ENCODE assay signal across 14 mouse cellular contexts in genomic region chr4:25482933-25483620, GRCm38 (mm10).
DNase-seq lines count a peak whose midpoint lies in the region; ATAC-seq and TF ChIP-seq lines count a peak whose summit lies in the region.
"Had no signal": no experiment of that assay in that cellular context is flagged by ENCODE, and none has a peak within 500 bp of the region (broad histone marks: within the 10 kb centered on the region; RNA-seq: fewer than 3 reads in every experiment).

No protein-coding gene starts in this region.

- 38% methylated on average over 6 of the region's 6 CpGs for WGBS in forebrain, embryonic 12.5 days
- WGBS in forebrain, embryonic 10.5 days = 48% methylated on average over 6 of the region's 6 CpGs
- WGBS in midbrain, embryonic 14.5 days = 47% methylated on average over 6 of the region's 6 CpGs
- WGBS in midbrain, embryonic 11.5 days = 43% methylated on average over 6 of the region's 6 CpGs
- WGBS in olfactory bulb, adult 2 months = 25% methylated on average over 6 of the region's 6 CpGs

- no peak overlapping the region for H3K4me3 ChIP-seq in forebrain, embryonic 12.5 days (replicated peaks)
- H3K4me3 ChIP-seq in forebrain, embryonic 10.5 days = no peak overlapping the region
- no peak overlapping the region for H3K4me3 ChIP-seq in midbrain, embryonic 14.5 days (replicated peaks; ENCODE audit: low read depth, low read length)
- H3K4me3 ChIP-seq in midbrain, embryonic 11.5 days (ENCODE audit: low read depth, low read length) = no peak overlapping the region
- H3K4me3 ChIP-seq in olfactory bulb, adult 2 months (ENCODE audit: insufficient read depth, low read depth, low read length) = no peak overlapping the region
- H3K4me3 ChIP-seq: embryonic facial prominence, embryonic 12.5 days had no signal

- ATAC-seq in forebrain, embryonic 12.5 days (ENCODE audit: low FRiP score) = peak; percentile 53; the same call in 1 of the 2 replicates
- ATAC-seq in midbrain, embryonic 14.5 days (ENCODE audit: low FRiP score, low TSS enrichment) = no peak
- no peak for ATAC-seq in midbrain, embryonic 11.5 days (ENCODE audit: low FRiP score)
- ATAC-seq in frontal cortex, adult (ENCODE audit: low TSS enrichment) = no peak
- ATAC-seq: inflammation-experienced regulatory T-cells, adult 6 months had no signal

- DNase-seq in forebrain, embryonic 10.5 days (ENCODE audit: extremely low spot score, low spot score) = no peak
- peak; percentile 6 for DNase-seq in midbrain, embryonic 14.5 days
- DNase-seq in midbrain, embryonic 11.5 days (ENCODE audit: low spot score, missing footprints) = no peak
- DNase-seq in kidney, adult 8-10 months = peak; percentile 32 to 41
- DNase-seq in frontal cortex, postnatal 36 days (ENCODE audit: low spot score in 2 of 2) = no peak
- DNase-seq: gastrocnemius, postnatal 25 days; liver; lung, adult 2 months; thymus, postnatal 4 days had no signal

- no peaks in the 10 kb centered on the region for H3K9me3 ChIP-seq in forebrain, embryonic 12.5 days
- no peaks in the 10 kb centered on the region for H3K9me3 ChIP-seq in forebrain, embryonic 10.5 days
- no peaks in the 10 kb centered on the region for H3K9me3 ChIP-seq in midbrain, embryonic 14.5 days (ENCODE audit: control insufficient read depth, low read length)
- H3K9me3 ChIP-seq in midbrain, embryonic 11.5 days (ENCODE audit: control insufficient read depth, low read length) = no peaks in the 10 kb centered on the region
- H3K9me3 ChIP-seq: embryonic facial prominence, embryonic 12.5 days had no signal

- TF ChIP-seq CTCF in olfactory bulb, adult 2 months (IDR thresholded peaks at IDR 0.05; ENCODE audit: insufficient read depth, low read depth, low read length) = no peak

- no peaks in the 10 kb centered on the region for H3K27me3 ChIP-seq in forebrain, embryonic 12.5 days
- H3K27me3 ChIP-seq in forebrain, embryonic 10.5 days (ENCODE audit: poor library complexity, severe bottlenecking) = no peaks in the 10 kb centered on the region
- H3K27me3 ChIP-seq in midbrain, embryonic 14.5 days (ENCODE audit: control insufficient read depth, insufficient read depth, low read length) = no peaks in the 10 kb centered on the region
- H3K27me3 ChIP-seq in midbrain, embryonic 11.5 days (ENCODE audit: control insufficient read depth, insufficient read depth, low read length) = no peaks in the 10 kb centered on the region
- H3K27me3 ChIP-seq: embryonic facial prominence, embryonic 12.5 days had no signal

- H3K4me1 ChIP-seq in forebrain, embryonic 12.5 days = peaks cover 5% of the 10 kb centered on the region; the same call in 1 of the 2 replicates
- peaks cover 5% of the 10 kb centered on the region; the same call in 1 of the 2 replicates for H3K4me1 ChIP-seq in forebrain, embryonic 10.5 days
- no peaks in the 10 kb centered on the region for H3K4me1 ChIP-seq in midbrain, embryonic 14.5 days (ENCODE audit: control insufficient read depth, insufficient read depth, low read length)
- no peaks in the 10 kb centered on the region for H3K4me1 ChIP-seq in midbrain, embryonic 11.5 days (ENCODE audit: control insufficient read depth, insufficient read depth, low read length)
- H3K4me1 ChIP-seq in olfactory bulb, adult 2 months (ENCODE audit: control insufficient read depth, insufficient read depth, low read length) = peaks cover 3% of the 10 kb centered on the region; the same call in 1 of the 2 replicates
- H3K4me1 ChIP-seq: embryonic facial prominence, embryonic 12.5 days had no signal

- no peak overlapping the region for H3K4me2 ChIP-seq in forebrain, embryonic 12.5 days
- no peak overlapping the region for H3K4me2 ChIP-seq in midbrain, embryonic 14.5 days (ENCODE audit: low read length)
- H3K4me2 ChIP-seq in midbrain, embryonic 11.5 days = no peak overlapping the region
- H3K4me2 ChIP-seq: embryonic facial prominence, embryonic 12.5 days had no signal

- H3K36me3 ChIP-seq in forebrain, embryonic 12.5 days (replicated peaks) = no peaks in the 10 kb centered on the region
- no peaks in the 10 kb centered on the region for H3K36me3 ChIP-seq in forebrain, embryonic 10.5 days (replicated peaks)
- H3K36me3 ChIP-seq in midbrain, embryonic 14.5 days (ENCODE audit: control insufficient read depth, insufficient read depth, low read length) = no peaks in the 10 kb centered on the region
- H3K36me3 ChIP-seq in midbrain, embryonic 11.5 days (ENCODE audit: control insufficient read depth, insufficient read depth, low read length) = no peaks in the 10 kb centered on the region
- H3K36me3 ChIP-seq: embryonic facial prominence, embryonic 12.5 days had no signal

- no peak for TF ChIP-seq POLR2A in olfactory bulb, adult 2 months (IDR thresholded peaks at IDR 0.05; ENCODE audit: insufficient read depth, low read depth, low read length)

- H3K27ac ChIP-seq in forebrain, embryonic 12.5 days = peak overlapping the region; percentile 42; the same call in 1 of the 2 replicates
- no peak overlapping the region for H3K27ac ChIP-seq in forebrain, embryonic 10.5 days
- H3K27ac ChIP-seq in midbrain, embryonic 14.5 days (replicated peaks; ENCODE audit: low read depth, low read length) = no peak overlapping the region
- H3K27ac ChIP-seq in midbrain, embryonic 11.5 days (ENCODE audit: low read depth, low read length) = no peak overlapping the region
- 0 out of 2 replicates have a peak overlapping the region, but pooled peaks have one; percentile 26 for H3K27ac ChIP-seq in olfactory bulb, adult 2 months (ENCODE audit: insufficient read depth, low read depth, low read length)
- H3K27ac ChIP-seq: embryonic facial prominence, embryonic 12.5 days had no signal

- no peak overlapping the region for H3K9ac ChIP-seq in forebrain, embryonic 12.5 days
- H3K9ac ChIP-seq in midbrain, embryonic 14.5 days (replicated peaks; ENCODE audit: low read length) = no peak overlapping the region
- no peak overlapping the region for H3K9ac ChIP-seq in midbrain, embryonic 11.5 days (ENCODE audit: low read length)
- H3K9ac ChIP-seq: embryonic facial prominence, embryonic 12.5 days had no signal

Comparison
In these comparisons a context has a peak if more than half of its experiments do, and no peak if none do; other contexts are left out.
1. H3K27ac ChIP-seq: peak in forebrain, embryonic 12.5 days (single experiment) and olfactory bulb, adult 2 months (single experiment); none in forebrain, embryonic 10.5 days (single experiment), midbrain, embryonic 14.5 days (single experiment) and midbrain, embryonic 11.5 days (single experiment).
2. DNase-seq: peak in midbrain, embryonic 14.5 days (single experiment) and kidney, adult 8-10 months (2 of 2); none in forebrain, embryonic 10.5 days (single experiment), midbrain, embryonic 11.5 days (single experiment) and frontal cortex, postnatal 36 days (0 of 2).